Mouse (Mus musculus): Measurements from ENCODE around the gene Eif4e2.

DNA sequence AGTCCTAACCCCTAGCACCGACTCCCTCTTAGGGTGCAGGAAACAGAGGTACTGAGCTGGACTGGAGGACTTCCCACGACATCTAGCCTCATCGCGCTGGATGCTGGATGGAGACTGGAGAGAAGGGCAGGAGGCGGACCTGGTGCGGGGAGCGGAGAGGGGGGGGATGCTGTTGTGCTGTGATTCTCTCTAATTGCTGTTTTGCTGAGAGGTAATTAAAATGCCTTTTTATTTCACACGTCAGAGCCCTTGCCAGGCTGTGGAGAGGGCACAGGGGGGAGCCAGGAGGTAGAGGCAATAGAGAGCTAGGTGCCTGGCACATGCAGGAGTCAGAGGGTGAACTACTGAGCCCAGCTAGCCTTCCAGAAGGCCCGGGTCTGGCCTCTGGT is 48.9 kb upstream of the Eif4e2 start:
- no peak for TF ChIP-seq POLR2A (IDR thresholded peaks at IDR 0.05; ENCODE audit: borderline replicate concordance, control insufficient read depth, low read depth, low read length)
- TF ChIP-seq CTCF (IDR thresholded peaks at IDR 0.05; ENCODE audit: control insufficient read depth, insufficient read depth, low read length): no peak

Data from bone marrow, adult 2 months (tissue).